Mouse (Mus musculus): ENCODE results near the gene Aldh1a1. TPM values are rescaled to one million over a fixed set of nuclear protein-coding genes. Genes with fewer than 3 reads are reported as not detected.

Aldh1a1 gene
- polyA plus RNA-seq, 1 experiment from 2014 or later, result 4.1 TPM

DNA sequence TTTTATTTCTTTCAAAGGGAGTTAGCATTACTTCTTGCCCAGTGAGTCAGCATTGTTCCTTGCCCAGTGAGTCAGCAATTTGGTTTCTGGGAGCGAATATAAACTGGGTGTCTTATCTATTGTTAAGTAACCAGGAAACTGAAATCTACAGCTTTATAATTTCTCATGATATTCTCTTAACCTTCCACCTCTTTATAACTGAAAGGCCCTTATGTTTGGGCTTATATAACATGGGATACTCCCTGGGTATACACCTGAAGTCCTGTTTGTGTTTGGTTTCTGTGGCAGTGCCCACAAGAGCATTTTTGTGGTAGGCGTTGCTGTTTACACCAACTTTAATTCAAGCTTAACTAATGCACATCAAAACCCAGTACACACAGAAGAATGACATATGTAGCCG, 66.4 kb downstream of the Aldh1a1 start:
- no peak for ATAC-seq (replicated peaks; ENCODE audit: low FRiP score, low read depth)
- H3K4me1 ChIP-seq (replicated peaks; ENCODE audit: insufficient read depth, low read length), result no peaks in the 10 kb centered on the region
- H3K36me3 ChIP-seq (ENCODE audit: insufficient read depth, low read length), result no peaks in the 10 kb centered on the region
- DNase-seq (ENCODE audit: low spot score), result no peak
- no peaks in the 10 kb centered on the region for H3K27me3 ChIP-seq (ENCODE audit: insufficient read depth, low read length)
- no peak overlapping the region for H3K9ac ChIP-seq (ENCODE audit: low read depth, low read length)
- 81% methylated on average over 3 of the region's 3 CpGs for WGBS
- no peak overlapping the region for H3K4me2 ChIP-seq (ENCODE audit: low read length)
- no peak overlapping the region for H3K27ac ChIP-seq
- no peaks in the 10 kb centered on the region for H3K9me3 ChIP-seq (replicated peaks; ENCODE audit: low read length)
- no peak overlapping the region for H3K4me3 ChIP-seq (replicated peaks; ENCODE audit: low read depth, low read length)
- no peak for TF ChIP-seq CTCF (IDR thresholded peaks at IDR 0.05; ENCODE audit: low read depth)

- Histone ChIP-seq H3K36me3 (ENCODE audit: insufficient read depth, low read length) (no peaks in the 10 kb centered on the region), H3K4me3 (replicated peaks; ENCODE audit: low read depth, low read length) (no peak overlapping the region), H3K4me1 (replicated peaks; ENCODE audit: insufficient read depth, low read length) (no peaks in the 10 kb centered on the region), H3K9me3 (replicated peaks; ENCODE audit: low read length) (no peaks in the 10 kb centered on the region), H3K27ac (no peak overlapping the region), H3K4me2 (ENCODE audit: low read length) (no peak overlapping the region), H3K9ac (ENCODE audit: low read depth, low read length) (no peak overlapping the region), H3K27me3 (ENCODE audit: insufficient read depth, low read length) (no peaks in the 10 kb centered on the region)
- TF ChIP-seq CTCF (IDR thresholded peaks at IDR 0.05; ENCODE audit: low read depth), result no peak
- no peak for ATAC-seq (replicated peaks; ENCODE audit: low FRiP score, low read depth)
- DNase-seq (ENCODE audit: low spot score), result no peak
- WGBS, result 85% methylated on average over 2 of the region's 2 CpGs
These were observed 67.4 kb downstream of the Aldh1a1 start for GRCm38 (mm10) chr19:20559952-20560351.

DNA sequence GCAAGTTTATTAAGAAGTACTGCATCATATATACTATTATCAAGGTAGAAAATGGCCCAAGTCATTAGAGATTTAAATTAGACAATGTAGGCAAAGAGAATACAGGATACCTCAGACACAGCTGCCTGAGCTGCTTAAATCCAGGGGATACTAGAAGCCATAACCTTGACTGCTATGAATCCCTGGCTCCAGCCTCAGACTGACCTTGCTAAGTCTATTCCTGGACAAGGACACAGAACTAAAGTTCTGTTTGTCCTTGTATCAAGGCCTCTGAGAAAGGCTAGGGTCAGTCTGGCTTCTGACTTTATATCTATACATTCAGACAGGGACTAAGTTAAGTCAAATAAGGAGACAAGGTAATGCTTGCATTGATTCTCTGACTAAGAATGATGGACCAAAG, 69.9 kb downstream of the Aldh1a1 start:
- no peak overlapping the region for H3K4me3 ChIP-seq (replicated peaks; ENCODE audit: low read depth, low read length)
- H3K4me1 ChIP-seq (replicated peaks; ENCODE audit: insufficient read depth, low read length), result no peaks in the 10 kb centered on the region
- no peaks in the 10 kb centered on the region for H3K36me3 ChIP-seq (ENCODE audit: insufficient read depth, low read length)
- H3K4me2 ChIP-seq (ENCODE audit: low read length), result no peak overlapping the region
- H3K9ac ChIP-seq (ENCODE audit: low read depth, low read length), result no peak overlapping the region
- TF ChIP-seq CTCF (IDR thresholded peaks at IDR 0.05; ENCODE audit: low read depth), result no peak
- ATAC-seq (replicated peaks; ENCODE audit: low FRiP score, low read depth) (no peak), DNase-seq (ENCODE audit: low spot score) (no peak)
- H3K27ac ChIP-seq, result no peak overlapping the region
- H3K9me3 ChIP-seq (replicated peaks; ENCODE audit: low read length), result no peaks in the 10 kb centered on the region
- no peaks in the 10 kb centered on the region for H3K27me3 ChIP-seq (ENCODE audit: insufficient read depth, low read length)

GRCm38 (mm10) chr19:20566294-20566693, 73.8 kb downstream of the Aldh1a1 start:
- no peak for TF ChIP-seq CTCF (IDR thresholded peaks at IDR 0.05; ENCODE audit: low read depth)
- WGBS, result 48% methylated on average over 4 of the region's 4 CpGs
- no peak for DNase-seq (ENCODE audit: low spot score)

DNA sequence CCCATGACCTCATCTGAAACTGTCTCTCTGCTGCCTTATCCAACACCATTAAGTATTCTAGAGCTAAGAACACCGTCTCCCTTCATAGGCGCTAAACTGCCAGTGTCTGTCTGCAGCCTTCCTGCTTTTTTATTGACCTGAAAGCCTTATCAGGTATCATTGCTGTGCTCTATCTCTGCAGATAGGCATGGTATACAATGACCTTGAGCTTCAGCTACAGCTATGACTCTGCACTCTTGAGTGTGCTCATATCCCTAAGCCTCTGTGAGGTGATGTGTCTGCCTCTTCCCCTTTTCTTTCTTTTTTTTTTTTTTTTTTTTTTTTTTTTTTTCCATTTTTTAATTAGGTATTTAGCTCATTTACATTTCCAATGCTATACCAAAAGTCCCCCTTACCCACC, 74.5 kb downstream of the Aldh1a1 start:
- H3K9me3 ChIP-seq (replicated peaks; ENCODE audit: low read length), result no peaks in the 10 kb centered on the region
- no peak for DNase-seq (ENCODE audit: low spot score)
- no peaks in the 10 kb centered on the region for H3K27me3 ChIP-seq (ENCODE audit: insufficient read depth, low read length)
- H3K27ac ChIP-seq, result no peak overlapping the region
- H3K4me1 ChIP-seq (replicated peaks; ENCODE audit: insufficient read depth, low read length), result no peaks in the 10 kb centered on the region
- H3K4me3 ChIP-seq (replicated peaks; ENCODE audit: low read depth, low read length), result no peak overlapping the region
- no peaks in the 10 kb centered on the region for H3K36me3 ChIP-seq (ENCODE audit: insufficient read depth, low read length)
- H3K4me2 ChIP-seq (ENCODE audit: low read length), result no peak overlapping the region
- H3K9ac ChIP-seq (ENCODE audit: low read depth, low read length), result no peak overlapping the region
- WGBS, result 95% methylated on average over 2 of the region's 2 CpGs
- TF ChIP-seq CTCF (IDR thresholded peaks at IDR 0.05; ENCODE audit: low read depth), result no peak
- no peak for ATAC-seq (replicated peaks; ENCODE audit: low FRiP score, low read depth)

More at GRCm38 (mm10) chr19:20566294-20566693, 73.8 kb downstream of the Aldh1a1 start:
- ATAC-seq (replicated peaks; ENCODE audit: low FRiP score, low read depth), result no peak
- no peaks in the 10 kb centered on the region for H3K4me1 ChIP-seq (replicated peaks; ENCODE audit: insufficient read depth, low read length)
- H3K9ac ChIP-seq (ENCODE audit: low read depth, low read length), result no peak overlapping the region
- H3K36me3 ChIP-seq (ENCODE audit: insufficient read depth, low read length), result no peaks in the 10 kb centered on the region
- H3K4me3 ChIP-seq (replicated peaks; ENCODE audit: low read depth, low read length), result no peak overlapping the region
- H3K4me2 ChIP-seq (ENCODE audit: low read length), result no peak overlapping the region
- H3K9me3 ChIP-seq (replicated peaks; ENCODE audit: low read length), result no peaks in the 10 kb centered on the region
- H3K27ac ChIP-seq, result no peak overlapping the region
- no peaks in the 10 kb centered on the region for H3K27me3 ChIP-seq (ENCODE audit: insufficient read depth, low read length)

- Histone ChIP-seq H3K27me3 (ENCODE audit: insufficient read depth, low read length) (no peaks in the 10 kb centered on the region), H3K27ac (no peak overlapping the region), H3K36me3 (ENCODE audit: insufficient read depth, low read length) (no peaks in the 10 kb centered on the region), H3K9ac (ENCODE audit: low read depth, low read length) (no peak overlapping the region), H3K4me1 (replicated peaks; ENCODE audit: insufficient read depth, low read length) (no peaks in the 10 kb centered on the region), H3K4me2 (ENCODE audit: low read length) (no peak overlapping the region), H3K9me3 (replicated peaks; ENCODE audit: low read length) (no peaks in the 10 kb centered on the region), H3K4me3 (replicated peaks; ENCODE audit: low read depth, low read length) (no peak overlapping the region)
- ATAC-seq (replicated peaks; ENCODE audit: low FRiP score, low read depth), result no peak
- 34% methylated on average over 3 of the region's 3 CpGs for WGBS
- no peak for DNase-seq (ENCODE audit: low spot score)
- no peak for TF ChIP-seq CTCF (IDR thresholded peaks at IDR 0.05; ENCODE audit: low read depth)
These were observed 84.5 kb downstream of the Aldh1a1 start for GRCm38 (mm10) chr19:20576984-20577383.

- H3K36me3 ChIP-seq (ENCODE audit: insufficient read depth, low read length), result no peaks in the 10 kb centered on the region
- ATAC-seq (replicated peaks; ENCODE audit: low FRiP score, low read depth), result no peak
- no peak for DNase-seq (ENCODE audit: low spot score)
- H3K4me3 ChIP-seq (replicated peaks; ENCODE audit: low read depth, low read length), result no peak overlapping the region
- H3K4me1 ChIP-seq (replicated peaks; ENCODE audit: insufficient read depth, low read length), result no peaks in the 10 kb centered on the region
- WGBS, result 72% methylated on average over 5 of the region's 5 CpGs
- H3K9me3 ChIP-seq (replicated peaks; ENCODE audit: low read length), result no peaks in the 10 kb centered on the region
- H3K27me3 ChIP-seq (ENCODE audit: insufficient read depth, low read length), result no peaks in the 10 kb centered on the region
- no peak for TF ChIP-seq CTCF (IDR thresholded peaks at IDR 0.05; ENCODE audit: low read depth)
- no peak overlapping the region for H3K4me2 ChIP-seq (ENCODE audit: low read length)
- no peak overlapping the region for H3K27ac ChIP-seq
- H3K9ac ChIP-seq (ENCODE audit: low read depth, low read length), result no peak overlapping the region
These were observed 84.9 kb downstream of the Aldh1a1 start for GRCm38 (mm10) chr19:20577429-20577828.
